Comparison of ENCODE assay signal across 7 mouse cellular contexts in the genomic region with DNA sequence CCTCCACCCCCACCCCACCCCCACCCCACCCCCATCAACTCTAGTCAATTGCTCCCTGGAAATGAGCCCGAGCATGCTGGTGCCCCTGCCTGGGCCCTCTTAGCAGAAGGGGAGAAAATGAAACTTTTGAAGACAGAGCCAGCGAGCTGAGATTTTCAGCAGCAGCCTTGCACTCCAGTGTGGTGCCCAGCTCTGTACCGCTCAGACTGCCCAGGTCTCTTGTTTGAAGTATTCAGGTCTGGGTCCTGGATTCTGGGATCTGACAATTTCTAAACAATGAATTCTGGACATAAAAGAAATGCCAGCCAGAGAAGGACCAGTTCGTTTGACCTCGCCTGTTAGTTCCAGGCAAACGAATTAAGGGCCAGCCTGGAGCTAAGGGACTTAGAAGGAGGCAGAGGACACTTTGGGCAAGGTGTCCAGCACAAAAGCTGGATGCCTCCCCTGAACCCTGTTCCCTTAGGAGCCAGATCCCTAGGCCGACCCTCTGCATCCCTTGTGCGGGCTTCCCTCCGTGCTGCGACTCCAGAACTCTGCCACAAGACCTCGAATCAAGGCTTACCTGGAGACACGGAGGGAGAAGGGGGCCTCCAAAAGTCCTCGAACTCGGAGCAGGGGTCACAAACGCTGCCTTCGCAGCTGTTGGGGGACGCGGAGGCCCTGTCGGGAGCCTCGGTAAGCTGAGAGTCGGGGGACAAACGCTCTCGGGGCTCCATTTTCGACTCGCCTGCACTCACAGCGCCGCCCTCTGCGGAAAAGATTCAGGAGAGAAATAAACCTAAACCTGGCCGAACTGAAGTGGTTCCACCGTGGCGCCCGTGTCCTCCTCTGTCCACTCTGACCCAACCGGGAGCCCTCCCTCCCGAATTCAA. TPM values are rescaled to one million over a fixed set of nuclear protein-coding genes. Genes with fewer than 3 reads are reported as not detected.
A peak's percentile ranks its signal among the peaks of the same experiment; 100 is the strongest.
DNase-seq lines count a peak whose midpoint lies in the region; ATAC-seq and TF ChIP-seq lines count a peak whose summit lies in the region.

No protein-coding gene starts in this region.

- H3K9ac ChIP-seq in hindbrain, embryonic 13.5 days: no peak overlapping the region
- H3K9ac ChIP-seq in liver, embryonic 14.5 days (replicated peaks): no peak overlapping the region

- H3K27ac ChIP-seq in hindbrain, embryonic 13.5 days: no peak overlapping the region
- no peak overlapping the region for H3K27ac ChIP-seq in liver, embryonic 14.5 days

- no peaks in the 10 kb centered on the region for H3K36me3 ChIP-seq in hindbrain, embryonic 13.5 days
- H3K36me3 ChIP-seq in liver, embryonic 14.5 days (replicated peaks; ENCODE audit: control insufficient read depth, insufficient read depth, low read depth): no peaks in the 10 kb centered on the region

- TF ChIP-seq EP300 in liver, embryonic 14.5 days (IDR thresholded peaks at IDR 0.05; ENCODE audit: low read depth): no peak

- ATAC-seq in hindbrain, embryonic 13.5 days (ENCODE audit: low FRiP score): no peak
- no peak for ATAC-seq in liver, embryonic 14.5 days (ENCODE audit: insufficient read depth)

- WGBS in hindbrain, embryonic 13.5 days: under 1% methylated on average over 34 of the region's 34 CpGs
- WGBS in liver, embryonic 14.5 days (ENCODE audit: insufficient replicate concordance): 2% methylated on average over 34 of the region's 34 CpGs

- peak; percentile 49 for DNase-seq in testis, postnatal 10 days (ENCODE audit: low spot score)
- no peak for DNase-seq in testis, postnatal 14 days (ENCODE audit: low spot score)
- DNase-seq in fibroblast of lung, adult 2 months (ENCODE audit: low read depth): peak; percentile 9
- DNase-seq in liver, embryonic 14.5 days (ENCODE audit: low read depth in 3 of 3, low spot score in 3 of 3): no peak
- DNase-seq in retina, postnatal 1 day: peak; percentile 46
- DNase-seq in left cerebral cortex, adult 11 months (ENCODE audit: low spot score): no peak

- H3K4me3 ChIP-seq in hindbrain, embryonic 13.5 days: peak overlapping the region; percentile 20; the same call in 1 of the 2 replicates
- peak overlapping the region in 1 of 2 experiments; percentile 25; a peak in 2 of 4 replicates for H3K4me3 ChIP-seq in liver, embryonic 14.5 days (ENCODE audit: insufficient read depth in 1 of 2, low read depth in 2 of 2, low read length in 2 of 2)

- peak overlapping the region; percentile 29; the same call in 1 of the 2 replicates for H3K4me2 ChIP-seq in hindbrain, embryonic 13.5 days
- peak overlapping the region; percentile 40 for H3K4me2 ChIP-seq in liver, embryonic 14.5 days (ENCODE audit: low read depth)

- no peak for TF ChIP-seq CTCF in liver, embryonic 14.5 days (IDR thresholded peaks at IDR 0.05; ENCODE audit: low read depth)

- peaks cover 98% of the 10 kb centered on the region for H3K27me3 ChIP-seq in hindbrain, embryonic 13.5 days
- H3K27me3 ChIP-seq in liver, embryonic 14.5 days (ENCODE audit: control insufficient read depth, insufficient read depth, low read length): peaks cover 96% of the 10 kb centered on the region

- no peaks in the 10 kb centered on the region for H3K9me3 ChIP-seq in hindbrain, embryonic 13.5 days
- H3K9me3 ChIP-seq in liver, embryonic 14.5 days (ENCODE audit: control insufficient read depth, low read length): no peaks in the 10 kb centered on the region

- H3K4me1 ChIP-seq in hindbrain, embryonic 13.5 days (replicated peaks): peaks cover 51% of the 10 kb centered on the region
- H3K4me1 ChIP-seq in liver, embryonic 14.5 days (replicated peaks; ENCODE audit: control insufficient read depth in 2 of 2, insufficient read depth in 2 of 2, low read length in 1 of 2): no peaks in the 10 kb centered on the region

RNA-seq across cellular contexts. Expression of a gene that starts 2.9 kb away (rescaled TPM):
- polyA plus RNA-seq in hindbrain, embryonic 13.5 days (2015; fragmentation: Nextera tagmentation; extraction: Ambion mirVana): not detected in 2 replicates
- 2.2 and 3.0 TPM in 2 replicates for polyA plus RNA-seq in liver, embryonic 14.5 days (2012; rRNA removed)
- polyA plus RNA-seq in liver, embryonic 14.5 days (2014; fragmentation: Nextera tagmentation; extraction: Ambion mirVana): 1.1 and 1.7 TPM in 2 replicates

Comparison
In these comparisons a context has a peak if more than half of its experiments do, and no peak if none do; other contexts are left out.
1. DNase-seq: peak in testis, postnatal 10 days (single experiment), fibroblast of lung, adult 2 months (single experiment) and retina, postnatal 1 day (single experiment); none in testis, postnatal 14 days (single experiment), liver, embryonic 14.5 days (0 of 3) and left cerebral cortex, adult 11 months (single experiment).